Mouse (Mus musculus) lung, postnatal 0 days (tissue): ENCODE data around the gene Rasgrp2. TPM values are rescaled to one million over a fixed set of nuclear protein-coding genes. Genes with fewer than 3 reads are reported as not detected.

Source experiments
- ATAC-seq: fragments of 200-750 bp; cut with Nextera tagmentation; 2 replicates; pipeline ENCODE4 v1.8.0; 2017; ENCODE audit warnings: moderate library complexity
- DNase-seq: peaks from one replicate; pipeline ENCODE4 v3.0.0-alpha.2; 2016; ENCODE audit warnings: low spot score
- H3K27ac ChIP-seq: fragments of 300-500 bp; sonication (generic); 2 replicates; pipeline ENCODE4 v1.5.1; 2014; ENCODE audit warnings: antibody characterized with exemption, mild to moderate bottlenecking, low read length, mixed read lengths
- H3K27me3 ChIP-seq: fragments of 300-500 bp; sonication (generic); replicated peaks from 2 replicates; pipeline ENCODE4 v1.6.1; 2014; ENCODE audit warnings: low read length, mixed read lengths; ENCODE audit not compliant: insufficient read depth
- H3K36me3 ChIP-seq: fragments of 300-500 bp; sonication (generic); 2 replicates; pipeline ENCODE4 v1.6.1; 2014; ENCODE audit warnings: low read length, mixed read lengths; ENCODE audit not compliant: insufficient read depth
- H3K4me1 ChIP-seq: fragments of 300-500 bp; sonication (generic); 2 replicates; pipeline ENCODE4 v1.6.1; 2014; ENCODE audit warnings: antibody characterized with exemption, low read depth, low read length, mixed read lengths; ENCODE audit not compliant: insufficient read depth
- H3K4me2 ChIP-seq: fragments of 300-500 bp; sonication (generic); replicated peaks from 2 replicates; pipeline ENCODE4 v1.6.1; 2014; ENCODE audit warnings: low read depth, mild to moderate bottlenecking, low read length, moderate library complexity, mixed read lengths
- H3K4me3 ChIP-seq: fragments of 300-500 bp; sonication (generic); 2 replicates; pipeline ENCODE4 v1.5.1; 2014; ENCODE audit warnings: low read depth, low read length
- H3K9ac ChIP-seq: fragments of 300-500 bp; sonication (generic); replicated peaks from 2 replicates; pipeline ENCODE4 v1.6.1; 2014; ENCODE audit warnings: low read depth, mild to moderate bottlenecking
- H3K9me3 ChIP-seq: fragments of 300-500 bp; sonication (generic); 2 replicates; pipeline ENCODE4 v1.6.1; 2016; ENCODE audit warnings: low read length, mixed read lengths
- CTCF ChIP-seq: IDR thresholded peaks from 2 replicates; pipeline ENCODE4 v1.5.1; 2016; ENCODE audit warnings: antibody characterized with exemption, mild to moderate bottlenecking
- EP300 ChIP-seq: IDR thresholded peaks from 2 replicates; pipeline ENCODE4 v1.6.1; 2016; ENCODE audit warnings: antibody characterized with exemption, mild to moderate bottlenecking, control low read depth
- WGBS: fragments of 180-500 bp; shearing (Covaris S2); extraction: QIAGEN DNeasy Blood & Tissue Kit; methylation state at CpG from one replicate; pipeline ENCODE4 v1.1.7; 2014; 5-methylcytosine and 5-hydroxymethylcytosine counted together
- polyA plus RNA-seq: library from polyadenylated mRNA; unstranded; fragments of >200 nt; fragmentation: Nextera tagmentation; extraction: Ambion mirVana; gene quantifications from 2 replicates; pipeline ENCODE4 v1.2.1, GENCODE M21; 2015

The Rasgrp2 gene
- polyA plus RNA-seq, 1 experiment from 2014 or later: 99.2 TPM

GRCm38 (mm10) chr19:6393637-6394036 lies 5.5 kb upstream of the Rasgrp2 start:
- Histone ChIP-seq H3K4me2 (no peak overlapping the region), H3K36me3 (no peaks in the 10 kb centered on the region), H3K4me1 (peaks cover 7% of the 10 kb centered on the region; the same call in 1 of the 2 replicates), H3K27ac (no peak overlapping the region), H3K9ac (no peak overlapping the region), H3K4me3 (no peak overlapping the region), H3K27me3 (no peaks in the 10 kb centered on the region), H3K9me3 (no peaks in the 10 kb centered on the region)
- ATAC-seq (no peak), DNase-seq (no peak)
- 93% methylated on average over 16 of the region's 16 CpGs for WGBS
- TF ChIP-seq EP300 (no peak), CTCF (no peak)

- H3K4me2 ChIP-seq: no peak overlapping the region
- no peak for DNase-seq
- TF ChIP-seq CTCF (no peak), EP300 (no peak)
- no peak for ATAC-seq
- H3K27me3 ChIP-seq: no peaks in the 10 kb centered on the region
- no peak overlapping the region for H3K27ac ChIP-seq
- H3K4me1 ChIP-seq: peaks cover 3% of the 10 kb centered on the region; the same call in 1 of the 2 replicates
- WGBS: 89% methylated on average over 5 of the region's 5 CpGs
- no peak overlapping the region for H3K4me3 ChIP-seq
- H3K9me3 ChIP-seq: no peaks in the 10 kb centered on the region
- H3K36me3 ChIP-seq: no peaks in the 10 kb centered on the region
- no peak overlapping the region for H3K9ac ChIP-seq
These were observed 2.9 kb upstream of the Rasgrp2 start for GRCm38 (mm10) chr19:6396237-6396636.

- Histone ChIP-seq H3K9me3 (no peaks in the 10 kb centered on the region), H3K27me3 (no peaks in the 10 kb centered on the region), H3K9ac (no peak overlapping the region), H3K36me3 (no peaks in the 10 kb centered on the region), H3K4me1 (peaks cover 3% of the 10 kb centered on the region; the same call in 1 of the 2 replicates), H3K4me3 (no peak overlapping the region), H3K4me2 (no peak overlapping the region; the same call in 1 of the 2 replicates), H3K27ac (no peak overlapping the region)
- ATAC-seq (no peak), DNase-seq (no peak)
- no peak for TF ChIP-seq EP300
- TF ChIP-seq CTCF: no peak
- WGBS: 78% methylated on average over 22 of the region's 22 CpGs
These were observed 1.4 kb upstream of the Rasgrp2 start for GRCm38 (mm10) chr19:6397582-6398249.

- ATAC-seq: peak; percentile 44
- H3K9ac ChIP-seq: peak overlapping the region; percentile 42
These were observed 474 bp upstream of the Rasgrp2 start for GRCm38 (mm10) chr19:6398447-6399284.

GRCm38 (mm10) chr19:6400096-6401086 lies 1.3 kb downstream of the Rasgrp2 start:
- peak overlapping the region; percentile 62 for H3K4me3 ChIP-seq
- no peaks in the 10 kb centered on the region for H3K36me3 ChIP-seq
- peak overlapping the region; percentile 73 for H3K27ac ChIP-seq
- 3% methylated on average over 28 of the region's 29 CpGs for WGBS
- peaks cover 3% of the 10 kb centered on the region; the same call in 1 of the 2 replicates for H3K4me1 ChIP-seq
- TF ChIP-seq CTCF: peak; percentile 21; the same call in 1 of the 2 replicates
- no peak for TF ChIP-seq EP300
- H3K4me2 ChIP-seq: peak overlapping the region; percentile 99
- H3K9me3 ChIP-seq: no peaks in the 10 kb centered on the region
- no peaks in the 10 kb centered on the region for H3K27me3 ChIP-seq
- DNase-seq (peak; percentile 41), ATAC-seq (no peak)
- H3K9ac ChIP-seq: 0 out of 2 replicates have a peak overlapping the region, but pooled peaks have one; percentile 42

More at GRCm38 (mm10) chr19:6398447-6399284, 474 bp upstream of the Rasgrp2 start:
- no peaks in the 10 kb centered on the region for H3K27me3 ChIP-seq
- 2% methylated on average over 35 of the region's 39 CpGs for WGBS
- peak overlapping the region; percentile 99 for H3K4me2 ChIP-seq
- H3K4me1 ChIP-seq: peaks cover 3% of the 10 kb centered on the region; the same call in 1 of the 2 replicates
- no peak for TF ChIP-seq CTCF
- no peak for TF ChIP-seq EP300
- H3K4me3 ChIP-seq: peak overlapping the region; percentile 62
- no peaks in the 10 kb centered on the region for H3K9me3 ChIP-seq
- H3K36me3 ChIP-seq: no peaks in the 10 kb centered on the region
- DNase-seq: peak; percentile 75
- H3K27ac ChIP-seq: peak overlapping the region; percentile 73
